Mouse (Mus musculus) common myeloid progenitor, adult 5-6 weeks (primary cell): ENCODE measurements around the gene Amn1. TPM values are rescaled to one million over a fixed set of nuclear protein-coding genes. Genes with fewer than 3 reads are reported as not detected.
"Not testable (repeated sequence)": the region's sequence is repeated elsewhere in the genome, so short reads cannot be mapped to it uniquely, and the experiment has no call there.

Source experiments
- ATAC-seq: replicated peaks from 2 replicates; pipeline ENCODE4 v1.8.0; 2016; ENCODE audit warnings: low read depth, mild to moderate bottlenecking, moderate TSS enrichment, inconsistent platforms; ENCODE audit not compliant: poor library complexity, severe bottlenecking
- total RNA-seq: library from RNA; stranded (forward); fragments of 200-1000, 187-1606 nt; gene quantifications from 2 replicates; pipeline ENCODE4 v1.2.3, GENCODE M21; 2017

Gene Amn1
- total RNA-seq: 13.2 and 13.7 TPM in 2 replicates

DNA sequence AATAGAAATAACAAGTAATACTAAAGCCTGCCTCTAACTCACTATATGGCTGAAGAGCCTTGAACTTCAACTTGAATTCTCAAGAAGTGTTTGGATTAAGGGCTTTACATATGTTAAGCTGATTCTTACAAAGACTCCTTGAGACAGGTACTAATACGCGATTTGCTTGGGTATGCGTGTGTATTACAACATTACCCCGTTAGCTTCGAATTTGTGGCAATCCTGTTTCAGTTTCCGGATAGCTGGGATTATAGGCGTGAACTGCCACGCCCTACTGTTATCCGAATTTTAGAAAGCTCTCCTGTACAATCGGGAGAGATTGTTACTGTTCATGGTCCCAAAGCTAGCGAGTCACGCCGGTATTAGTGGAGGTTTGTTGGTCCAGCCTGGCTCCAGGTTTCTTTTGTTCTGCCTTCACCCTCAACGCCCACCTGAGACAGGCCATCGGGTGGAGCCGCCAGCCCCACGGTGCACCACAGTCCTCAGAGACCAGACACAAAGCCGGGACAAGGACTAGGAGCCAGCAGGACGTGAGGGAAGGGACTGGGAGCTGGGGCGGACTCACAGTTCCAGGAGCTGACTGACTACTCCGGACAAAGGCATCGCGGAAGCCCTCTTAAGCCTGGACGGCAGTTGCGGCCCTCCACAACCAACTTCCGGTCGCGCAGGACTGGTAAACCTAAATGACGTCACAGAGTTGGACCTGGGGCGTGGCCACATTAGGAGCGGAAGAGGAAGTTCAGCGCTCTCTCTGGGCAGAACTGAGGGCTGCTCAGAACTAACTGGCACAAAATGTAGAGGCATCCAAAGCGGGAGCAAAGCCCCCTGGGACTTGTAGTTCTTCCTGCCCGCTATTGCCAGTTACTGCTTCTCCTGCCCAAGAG, at the start of gene Amn1:
Gene Amn1 (minus strand): TSS at position 672 of the 884 bp plus-strand sequence.
- peak; percentile 86 for ATAC-seq

GRCm38 (mm10) chr6:149236807-149237206, 48.3 kb upstream of the Amn1 start:
- ATAC-seq: no peak

- peak; percentile 81 for ATAC-seq
Measured at GRCm38 (mm10) chr6:149233918-149234317, 45.4 kb upstream of the Amn1 start.

DNA sequence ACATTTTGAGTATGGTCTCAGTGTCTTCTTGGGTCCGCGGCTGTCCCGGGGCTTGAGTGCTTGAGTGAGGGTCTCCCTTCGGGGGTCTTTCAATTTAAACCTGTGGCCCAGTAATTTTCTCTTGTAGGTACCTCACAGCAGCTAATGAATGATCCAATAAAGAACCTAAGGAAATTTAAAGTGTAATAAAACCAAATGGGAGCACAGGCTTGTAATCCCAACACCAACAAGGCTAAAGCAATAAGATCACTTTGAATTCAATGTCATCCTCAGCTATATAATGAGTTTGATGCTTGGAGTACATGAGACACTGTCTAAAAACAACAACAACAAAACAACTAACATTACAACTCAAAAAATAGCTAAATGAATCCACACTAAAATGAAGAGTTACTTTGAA, 36.2 kb upstream of the Amn1 start:
- ATAC-seq: no peak

DNA sequence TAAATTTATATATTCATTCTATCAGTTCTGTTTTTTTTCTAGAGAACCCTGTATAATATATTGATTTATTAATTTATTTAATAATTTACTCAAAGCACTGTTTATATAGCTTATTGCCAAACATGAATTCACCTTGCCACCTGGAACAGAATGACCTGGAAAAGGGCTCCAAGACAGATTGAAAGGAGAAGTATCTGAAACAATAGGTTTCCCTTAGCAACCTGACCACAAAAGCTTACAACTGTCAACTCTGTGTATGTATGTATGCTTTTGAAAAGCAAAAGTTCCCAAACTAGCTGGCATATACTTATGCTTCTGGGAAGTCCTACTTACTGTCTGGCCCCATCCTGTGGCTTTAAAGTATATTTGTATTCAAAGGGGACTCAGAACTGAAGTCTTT, 32.8 kb upstream of the Amn1 start:
- peak; percentile 73 for ATAC-seq

GRCm38 (mm10) chr6:149198572-149198971, 10.1 kb upstream of the Amn1 start:
- no peak for ATAC-seq

GRCm38 (mm10) chr6:149197116-149197515, 8.6 kb upstream of the Amn1 start:
- ATAC-seq: no peak

DNA sequence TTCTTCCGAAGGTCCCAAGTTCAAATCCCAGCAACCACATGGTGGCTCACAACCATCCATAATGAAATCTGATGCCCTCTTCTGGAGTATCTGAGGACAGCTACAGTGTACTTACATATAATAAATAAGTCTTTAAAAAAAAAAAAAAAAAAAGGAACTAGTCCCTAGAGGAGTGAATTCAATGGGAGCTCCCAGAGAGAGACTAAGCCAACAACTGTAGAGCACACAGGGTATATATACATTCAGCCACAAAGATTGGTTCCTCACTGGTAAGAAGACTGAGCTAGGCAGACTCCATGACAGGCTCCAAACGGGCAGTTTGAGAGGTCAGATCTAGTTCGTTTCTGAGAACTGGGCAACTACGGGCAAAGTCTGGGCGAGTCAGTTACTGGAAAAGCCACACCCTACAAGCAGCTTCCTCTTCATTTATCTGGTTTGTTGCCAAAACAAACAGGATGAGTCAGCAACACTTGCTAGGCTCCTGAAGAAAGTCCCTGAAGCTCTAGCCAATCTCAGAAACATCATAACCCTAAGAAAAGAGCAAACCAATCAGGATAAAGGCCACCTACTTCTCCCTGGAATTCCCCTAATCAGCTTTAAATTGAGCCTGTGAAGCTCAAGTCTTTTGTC, 4.9 kb upstream of the Amn1 start:
- ATAC-seq: peak; percentile 80

- ATAC-seq: not testable (repeated sequence)
Measured at GRCm38 (mm10) chr6:149191951-149192350, 3.4 kb upstream of the Amn1 start.

DNA sequence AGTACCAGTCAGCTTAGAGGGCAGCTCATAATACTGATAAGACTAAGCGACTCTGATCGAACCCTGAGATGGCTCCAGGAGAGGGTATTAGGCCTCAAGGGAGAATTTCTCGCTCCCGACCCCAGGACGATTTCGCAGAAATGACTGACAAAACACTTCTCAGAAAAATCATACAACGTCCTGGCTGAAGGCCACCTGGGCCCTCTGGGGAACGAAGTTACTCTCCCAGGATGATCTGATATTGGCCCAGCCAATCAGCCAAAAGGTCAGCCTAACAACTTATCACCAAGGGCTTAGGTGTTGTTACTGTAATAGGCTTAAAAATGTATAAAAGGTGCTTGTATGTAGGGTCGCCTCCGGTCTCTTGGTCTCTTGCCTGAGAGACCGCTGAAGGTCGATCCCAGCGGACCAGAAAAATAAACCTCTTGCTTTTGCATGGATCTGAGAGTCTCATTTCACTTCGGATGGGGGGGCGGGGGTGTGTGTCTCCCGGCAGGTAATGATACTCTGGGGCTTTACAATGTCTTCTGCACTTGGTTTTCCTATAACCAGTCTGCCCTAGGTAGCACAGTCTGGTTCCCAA, 919 bp upstream of the Amn1 start:
- no peak for ATAC-seq

DNA sequence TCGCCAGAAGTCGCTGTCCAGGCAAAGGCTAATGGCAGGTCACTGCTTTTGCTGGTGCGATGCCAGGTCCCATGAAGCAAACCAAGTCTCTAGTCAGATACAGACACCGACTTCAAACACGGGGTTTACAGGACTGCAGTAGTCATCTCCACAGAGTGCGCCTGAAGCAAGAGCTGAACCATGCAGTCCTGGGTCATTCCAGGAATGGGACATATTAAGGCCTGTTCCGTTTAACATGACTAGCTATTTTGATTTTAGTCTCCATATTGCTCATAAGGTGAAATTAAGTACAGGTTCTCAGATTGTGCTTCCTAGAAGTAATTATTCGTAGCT, 379 bp upstream of the Amn1 start:
- ATAC-seq: no peak

DNA sequence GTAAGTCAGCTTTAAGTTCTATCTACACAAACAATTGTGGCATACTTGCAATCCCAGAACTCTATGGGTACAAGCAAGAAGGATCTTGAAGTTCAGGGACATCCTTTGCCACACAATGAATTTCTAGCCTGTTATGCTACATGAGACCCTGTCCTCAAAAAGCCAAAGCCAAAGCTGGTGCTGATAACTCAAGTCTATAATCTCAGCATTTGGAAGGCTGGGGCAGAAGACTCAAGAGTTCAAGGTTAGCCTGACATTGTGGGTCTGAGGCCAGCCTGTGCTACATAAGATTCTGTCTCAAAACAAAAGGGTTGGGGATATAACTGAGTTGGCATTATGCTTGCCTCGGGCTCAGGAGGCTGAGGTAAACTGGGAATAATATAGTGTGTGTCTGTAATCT, 1.1 kb downstream of the Amn1 start:
- no peak for ATAC-seq

DNA sequence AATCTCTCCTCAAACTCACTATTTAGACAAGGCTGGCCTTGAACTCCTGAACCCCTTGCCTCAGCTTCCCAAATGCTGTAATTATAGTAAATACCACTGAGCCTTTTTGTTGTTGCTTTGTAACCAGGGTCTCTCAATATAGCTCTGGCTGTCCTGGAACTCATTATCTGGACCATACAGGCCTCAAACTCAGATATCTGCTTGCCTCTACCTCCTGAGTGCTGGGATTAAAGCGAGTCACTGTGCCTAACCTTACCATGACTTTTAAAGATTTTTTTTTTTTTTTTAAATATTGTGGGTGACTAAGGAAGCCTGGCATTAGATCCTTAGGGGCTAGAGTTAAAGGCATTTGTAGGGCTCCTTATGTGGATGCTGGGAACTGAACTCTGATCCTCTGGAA, 4.5 kb downstream of the Amn1 start:
- ATAC-seq: no peak

DNA sequence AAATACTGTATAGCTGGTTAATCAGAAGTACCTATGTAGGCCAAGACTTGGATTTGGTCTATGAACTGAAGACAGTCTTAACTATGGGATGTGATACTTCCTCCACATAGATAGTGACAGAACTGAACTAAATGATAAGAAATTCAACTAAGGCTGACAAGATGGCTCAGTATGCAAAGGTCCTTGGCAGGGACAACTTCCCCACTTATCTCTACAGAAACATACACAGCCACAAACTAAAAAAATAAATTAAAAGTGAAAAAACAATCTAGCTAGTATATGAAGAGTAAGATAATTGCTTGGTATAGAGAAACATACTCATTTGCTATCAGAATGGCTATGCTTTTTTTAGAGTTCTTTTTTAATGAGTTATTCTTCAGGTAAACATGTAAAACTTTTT, 9.4 kb downstream of the Amn1 start:
- peak; percentile 93 for ATAC-seq

- no peak for ATAC-seq
Measured at GRCm38 (mm10) chr6:149174932-149175570, 13.5 kb downstream of the Amn1 start.

- no peak for ATAC-seq
Measured at GRCm38 (mm10) chr6:149173831-149174625, 14.5 kb downstream of the Amn1 start.

DNA sequence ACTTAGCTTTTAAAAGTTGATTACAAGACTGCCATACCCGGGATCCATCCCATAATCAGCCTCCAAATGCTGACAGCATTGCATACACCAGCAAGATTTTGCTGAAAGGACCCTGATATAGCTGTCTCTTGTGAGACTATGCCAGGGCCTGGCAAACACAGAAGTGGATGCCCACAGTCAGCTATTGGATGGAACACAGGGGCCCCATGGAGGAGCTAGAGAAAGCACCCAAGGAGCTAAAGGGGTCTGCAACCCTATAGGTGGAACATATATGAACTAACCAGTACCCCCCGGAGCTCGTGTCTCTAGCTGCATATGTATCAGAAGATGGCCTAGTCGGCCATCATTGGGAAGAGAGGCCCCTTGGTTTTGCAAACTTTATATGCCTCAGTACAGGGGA, 18.5 kb downstream of the Amn1 start:
- ATAC-seq: not testable (repeated sequence)

- no peak for ATAC-seq
Measured at GRCm38 (mm10) chr6:149168436-149168835, 20.1 kb downstream of the Amn1 start.

DNA sequence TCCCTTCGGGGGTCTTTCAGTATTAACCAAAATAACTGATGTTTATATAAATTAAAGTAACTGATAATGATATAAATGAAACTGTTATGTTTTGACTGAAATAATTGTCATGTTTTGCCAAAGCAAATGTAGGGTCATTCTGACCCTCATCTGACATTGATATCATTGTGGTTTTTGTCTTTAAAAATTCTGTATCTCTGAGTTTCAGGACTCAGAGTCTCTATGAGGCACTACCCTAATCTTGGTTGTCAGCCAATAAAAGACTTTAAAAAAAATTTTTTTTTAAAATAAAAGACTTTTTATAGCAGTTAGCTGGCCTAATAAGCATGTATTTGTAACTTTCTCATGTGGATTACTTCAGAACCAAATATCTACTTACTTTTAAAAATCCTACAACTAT, 20.8 kb downstream of the Amn1 start:
- ATAC-seq: no peak

DNA sequence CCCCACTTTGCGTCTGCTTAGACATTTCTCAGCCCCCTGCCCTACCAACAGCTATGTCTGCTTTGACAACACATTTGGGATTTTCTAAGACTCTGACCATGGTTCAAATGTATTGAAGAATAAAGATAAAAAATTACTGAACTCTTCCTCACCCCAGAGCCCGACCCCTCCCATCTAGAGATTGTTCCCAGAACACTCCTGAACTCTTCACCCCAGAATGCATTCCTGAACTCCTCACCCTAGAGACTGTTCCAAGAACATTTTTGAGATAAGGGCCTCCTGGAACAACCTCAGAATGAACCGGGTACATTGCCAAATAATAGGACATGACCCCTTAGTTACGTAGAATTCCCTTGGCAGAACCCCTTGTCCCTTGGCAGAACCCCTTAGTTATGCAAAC, 21.5 kb downstream of the Amn1 start:
- ATAC-seq: not testable (repeated sequence)
